Mouse (Mus musculus) embryonic facial prominence, embryonic 11.5 days (tissue): ENCODE measurements around the gene AA986860. TPM values are rescaled to one million over a fixed set of nuclear protein-coding genes. Genes with fewer than 3 reads are reported as not detected.
A peak's percentile ranks its signal among the peaks of the same experiment; 100 is the strongest.

Source experiments
- ATAC-seq: fragments of 200-750 bp; cut with Nextera tagmentation; replicated peaks from 2 replicates; pipeline ENCODE4 v1.8.0; 2017; ENCODE audit warnings: low read depth; ENCODE audit not compliant: insufficient number of reproducible peaks, low FRiP score, low TSS enrichment
- DNase-seq: peaks from one replicate; pipeline ENCODE4 v3.0.0-alpha.2; 2015; ENCODE audit warnings: low spot score
- H3K27ac ChIP-seq: fragments of 300-500 bp; sonication (generic); replicated peaks from 2 replicates; pipeline ENCODE4 v1.5.1; 2014; ENCODE audit warnings: mild to moderate bottlenecking, low read depth, low read length, control low read depth
- H3K27me3 ChIP-seq: fragments of 300-500 bp; sonication (generic); 2 replicates; pipeline ENCODE4 v1.6.1; 2014; ENCODE audit warnings: mild to moderate bottlenecking, low read length, moderate library complexity, mixed read lengths; ENCODE audit not compliant: control insufficient read depth, insufficient read depth
- H3K36me3 ChIP-seq: fragments of 300-500 bp; sonication (generic); replicated peaks from 2 replicates; pipeline ENCODE4 v1.6.1; 2014; ENCODE audit warnings: low read depth, mild to moderate bottlenecking, low read length, moderate library complexity, mixed read lengths; ENCODE audit not compliant: control insufficient read depth, insufficient read depth
- H3K4me1 ChIP-seq: fragments of 300-500 bp; sonication (generic); 2 replicates; pipeline ENCODE4 v1.6.1; 2014; ENCODE audit warnings: low read length, mixed read lengths; ENCODE audit not compliant: control insufficient read depth, insufficient read depth
- H3K4me2 ChIP-seq: fragments of 300-500 bp; sonication (generic); 2 replicates; pipeline ENCODE4 v1.6.1; 2014; ENCODE audit warnings: low read depth, mild to moderate bottlenecking, control low read depth, low read length, moderate library complexity
- H3K4me3 ChIP-seq: fragments of 300-500 bp; sonication (generic); 2 replicates; pipeline ENCODE4 v1.5.1; 2014; ENCODE audit warnings: low read depth, low read length, control low read depth
- H3K9ac ChIP-seq: fragments of 300-500 bp; sonication (generic); replicated peaks from 2 replicates; pipeline ENCODE4 v1.6.1; 2014; ENCODE audit warnings: mild to moderate bottlenecking, control low read depth, low read length
- H3K9me3 ChIP-seq: fragments of 300-500 bp; sonication (generic); replicated peaks from 2 replicates; pipeline ENCODE4 v1.6.1; 2016; ENCODE audit warnings: mild to moderate bottlenecking, low read length, inconsistent platforms, mixed read lengths; ENCODE audit not compliant: control insufficient read depth
- WGBS: fragments of 180-500 bp; shearing (Covaris S2); extraction: QIAGEN DNeasy Blood & Tissue Kit; methylation state at CpG from one replicate; pipeline ENCODE4 v1.1.7; 2014; 5-methylcytosine and 5-hydroxymethylcytosine counted together
- polyA plus RNA-seq: library from polyadenylated mRNA; unstranded; fragments of >200 nt; fragmentation: Nextera tagmentation; extraction: Ambion mirVana; gene quantifications from 2 replicates; pipeline ENCODE4 v1.2.1, GENCODE M21; 2014

Gene AA986860
- polyA plus RNA-seq, 1 experiment from 2014 or later, result 0.67 TPM

- Histone ChIP-seq H3K4me2 (no peak overlapping the region), H3K27ac (no peak overlapping the region), H3K27me3 (no peaks in the 10 kb centered on the region), H3K4me1 (no peaks in the 10 kb centered on the region), H3K9ac (no peak overlapping the region), H3K4me3 (no peak overlapping the region), H3K36me3 (no peaks in the 10 kb centered on the region), H3K9me3 (no peaks in the 10 kb centered on the region)
- DNase-seq (no peak), ATAC-seq (no peak)
- WGBS, result 81% methylated on average over 3 of the region's 3 CpGs
These were observed 6.9 kb downstream of the AA986860 start for GRCm38 (mm10) chr1:130738551-130739106.

- no peak for DNase-seq
- 83% methylated on average over 3 of the region's 3 CpGs for WGBS
These were observed 7.9 kb downstream of the AA986860 start for GRCm38 (mm10) chr1:130739636-130740035.

GRCm38 (mm10) chr1:130740227-130740648, 8.5 kb downstream of the AA986860 start:
- H3K27ac ChIP-seq, result no peak overlapping the region
- DNase-seq (no peak), ATAC-seq (no peak)
- no peak overlapping the region for H3K4me3 ChIP-seq
- H3K4me2 ChIP-seq, result no peak overlapping the region
- WGBS, result 78% methylated on average over 4 of the region's 4 CpGs
- H3K27me3 ChIP-seq, result no peaks in the 10 kb centered on the region
- H3K4me1 ChIP-seq, result no peaks in the 10 kb centered on the region
- H3K9me3 ChIP-seq, result no peaks in the 10 kb centered on the region
- H3K9ac ChIP-seq, result no peak overlapping the region
- no peaks in the 10 kb centered on the region for H3K36me3 ChIP-seq

More at GRCm38 (mm10) chr1:130739636-130740035, 7.9 kb downstream of the AA986860 start:
- H3K36me3 ChIP-seq, result no peaks in the 10 kb centered on the region
- no peak for ATAC-seq
- H3K27me3 ChIP-seq, result no peaks in the 10 kb centered on the region
- no peaks in the 10 kb centered on the region for H3K9me3 ChIP-seq
- H3K4me3 ChIP-seq, result no peak overlapping the region
- no peak overlapping the region for H3K27ac ChIP-seq
- H3K9ac ChIP-seq, result no peak overlapping the region
- no peak overlapping the region for H3K4me2 ChIP-seq
- H3K4me1 ChIP-seq, result no peaks in the 10 kb centered on the region

GRCm38 (mm10) chr1:130740781-130741720, 9.3 kb downstream of the AA986860 start:
- no peak overlapping the region for H3K9ac ChIP-seq
- WGBS, result 53% methylated on average over 15 of the region's 15 CpGs
- ATAC-seq (0 out of 2 replicates have a peak, but pooled peaks have one; percentile 51), DNase-seq (no peak)
- H3K4me2 ChIP-seq, result no peak overlapping the region
- H3K4me3 ChIP-seq, result no peak overlapping the region
- H3K36me3 ChIP-seq, result no peaks in the 10 kb centered on the region
- H3K4me1 ChIP-seq, result no peaks in the 10 kb centered on the region
- no peak overlapping the region for H3K27ac ChIP-seq
- no peaks in the 10 kb centered on the region for H3K9me3 ChIP-seq
- H3K27me3 ChIP-seq, result no peaks in the 10 kb centered on the region

- Histone ChIP-seq H3K36me3 (no peaks in the 10 kb centered on the region), H3K4me2 (no peak overlapping the region), H3K4me1 (no peaks in the 10 kb centered on the region), H3K27me3 (no peaks in the 10 kb centered on the region), H3K4me3 (no peak overlapping the region), H3K9ac (no peak overlapping the region), H3K9me3 (no peaks in the 10 kb centered on the region), H3K27ac (no peak overlapping the region)
- 87% methylated on average over 7 of the region's 7 CpGs for WGBS
- no peak for ATAC-seq
- DNase-seq, result no peak
These were observed 10.4 kb downstream of the AA986860 start for GRCm38 (mm10) chr1:130742201-130742600.

- 76% methylated on average over 1 of the region's 1 CpGs for WGBS
- no peaks in the 10 kb centered on the region for H3K36me3 ChIP-seq
- DNase-seq (no peak), ATAC-seq (no peak)
- no peak overlapping the region for H3K4me2 ChIP-seq
- H3K4me1 ChIP-seq, result no peaks in the 10 kb centered on the region
- no peaks in the 10 kb centered on the region for H3K27me3 ChIP-seq
- no peak overlapping the region for H3K9ac ChIP-seq
- no peak overlapping the region for H3K4me3 ChIP-seq
- no peaks in the 10 kb centered on the region for H3K9me3 ChIP-seq
- H3K27ac ChIP-seq, result no peak overlapping the region
These were observed 12.0 kb downstream of the AA986860 start for GRCm38 (mm10) chr1:130743775-130744174.

- Histone ChIP-seq H3K27ac (no peak overlapping the region), H3K4me2 (no peak overlapping the region), H3K4me1 (no peaks in the 10 kb centered on the region), H3K4me3 (no peak overlapping the region), H3K9me3 (no peaks in the 10 kb centered on the region), H3K9ac (no peak overlapping the region), H3K36me3 (no peaks in the 10 kb centered on the region), H3K27me3 (no peaks in the 10 kb centered on the region)
- DNase-seq (no peak), ATAC-seq (no peak)
- WGBS, result 68% methylated on average over 2 of the region's 2 CpGs
These were observed 12.4 kb downstream of the AA986860 start for GRCm38 (mm10) chr1:130744217-130744616.

- H3K27me3 ChIP-seq, result no peaks in the 10 kb centered on the region
- H3K9me3 ChIP-seq, result no peaks in the 10 kb centered on the region
- no peak overlapping the region for H3K4me2 ChIP-seq
- H3K9ac ChIP-seq, result no peak overlapping the region
- no peak for ATAC-seq
- no peaks in the 10 kb centered on the region for H3K4me1 ChIP-seq
- no peak overlapping the region for H3K27ac ChIP-seq
- H3K4me3 ChIP-seq, result no peak overlapping the region
- H3K36me3 ChIP-seq, result no peaks in the 10 kb centered on the region
- 82% methylated on average over 5 of the region's 5 CpGs for WGBS
- no peak for DNase-seq
These were observed 13.2 kb downstream of the AA986860 start for GRCm38 (mm10) chr1:130744961-130745360.
